Mouse (Mus musculus) embryonic facial prominence, embryonic 13.5 days (tissue): ENCODE measurements around the gene Repin1. TPM values are rescaled to one million over a fixed set of nuclear protein-coding genes. Genes with fewer than 3 reads are reported as not detected.

Experiments
- ATAC-seq: fragments of 200-750 bp; cut with Nextera tagmentation; 2 replicates; pipeline ENCODE4 v1.8.0; 2017; ENCODE audit warnings: low read depth; ENCODE audit not compliant: insufficient number of reproducible peaks, insufficient read depth, low FRiP score, low TSS enrichment
- H3K27ac ChIP-seq: fragments of 300-500 bp; sonication (generic); 2 replicates; pipeline ENCODE4 v1.5.1; 2015; ENCODE audit warnings: moderate library complexity, mild to moderate bottlenecking, inconsistent platforms
- H3K27me3 ChIP-seq: fragments of 300-500 bp; sonication (generic); 2 replicates; pipeline ENCODE4 v1.6.1; 2015; ENCODE audit warnings: mild to moderate bottlenecking, inconsistent platforms
- H3K36me3 ChIP-seq: fragments of 300-500 bp; sonication (generic); 2 replicates; pipeline ENCODE4 v1.6.1; 2015; ENCODE audit warnings: mild to moderate bottlenecking, inconsistent platforms
- H3K4me1 ChIP-seq: fragments of 300-500 bp; sonication (generic); 2 replicates; pipeline ENCODE4 v1.6.1; 2015; ENCODE audit warnings: inconsistent platforms
- H3K4me2 ChIP-seq: fragments of 300-500 bp; sonication (generic); 2 replicates; pipeline ENCODE4 v1.6.1; 2015; ENCODE audit warnings: moderate library complexity, mild to moderate bottlenecking, inconsistent platforms
- H3K4me3 ChIP-seq: fragments of 300-500 bp; sonication (generic); 2 replicates; pipeline ENCODE4 v1.5.1; 2015; ENCODE audit warnings: mild to moderate bottlenecking, inconsistent platforms
- H3K9ac ChIP-seq: fragments of 300-500 bp; sonication (generic); 2 replicates; pipeline ENCODE4 v1.6.1; 2015; ENCODE audit warnings: mild to moderate bottlenecking, inconsistent platforms
- H3K9me3 ChIP-seq: fragments of 300-500 bp; sonication (generic); 2 replicates; pipeline ENCODE4 v1.6.1; 2016; ENCODE audit warnings: inconsistent platforms
- WGBS: fragments of 180-500 bp; shearing (Covaris S2); methylation state at CpG from one replicate; pipeline ENCODE4 v1.1.7; 2015; ENCODE audit warnings: mixed read lengths; 5-methylcytosine and 5-hydroxymethylcytosine counted together
- polyA plus RNA-seq: library from polyadenylated mRNA; unstranded; fragments of >200 nt; fragmentation: Nextera tagmentation; extraction: Ambion mirVana; gene quantifications from 2 replicates; pipeline ENCODE4 v1.2.1, GENCODE M21; 2015

The Repin1 gene
- polyA plus RNA-seq: 23.0 and 24.2 TPM in 2 replicates

GRCm38 (mm10) chr6:48593158-48594042, at the start of gene Repin1, which contains the start of gene Gm44965:
Repin1 (plus strand) TSS chr6:48593883.
Gm44965 (plus strand) TSS chr6:48593941.
- H3K9me3 ChIP-seq: peaks cover 23% of the 10 kb centered on the region
- 5% methylated on average over 45 of the region's 45 CpGs for WGBS
- ATAC-seq: peak; percentile 83
- peaks cover 33% of the 10 kb centered on the region for H3K36me3 ChIP-seq
- H3K4me2 ChIP-seq: peak within 1 kb of the TSS; percentile 81
- peak within 1 kb of the TSS; percentile 88 for H3K9ac ChIP-seq
- H3K27me3 ChIP-seq: no peaks in the 10 kb centered on the region
- peak within 1 kb of the TSS; percentile 73 for H3K27ac ChIP-seq
- peaks cover 23% of the 10 kb centered on the region for H3K4me1 ChIP-seq
- peak within 1 kb of the TSS; percentile 80 for H3K4me3 ChIP-seq

- Histone ChIP-seq H3K4me1 (peaks cover 20% of the 10 kb centered on the region), H3K27me3 (no peaks in the 10 kb centered on the region), H3K9ac (no peak overlapping the region), H3K4me3 (no peak overlapping the region), H3K27ac (no peak overlapping the region), H3K9me3 (no peaks in the 10 kb centered on the region), H3K36me3 (no peaks in the 10 kb centered on the region), H3K4me2 (no peak overlapping the region)
- 76% methylated on average over 5 of the region's 5 CpGs for WGBS
- no peak for ATAC-seq
Observed at GRCm38 (mm10) chr6:48545251-48545650, 48.4 kb upstream of the Repin1 start.

- Histone ChIP-seq H3K4me3 (no peak overlapping the region), H3K4me1 (peaks cover 17% of the 10 kb centered on the region), H3K9ac (no peak overlapping the region), H3K9me3 (no peaks in the 10 kb centered on the region), H3K27me3 (no peaks in the 10 kb centered on the region), H3K36me3 (no peaks in the 10 kb centered on the region), H3K4me2 (no peak overlapping the region), H3K27ac (no peak overlapping the region)
- ATAC-seq: no peak
- WGBS: 69% methylated on average over 1 of the region's 1 CpGs
Observed at GRCm38 (mm10) chr6:48546271-48546670, 47.4 kb upstream of the Repin1 start.

GRCm38 (mm10) chr6:48546858-48547257, 46.8 kb upstream of the Repin1 start:
- H3K4me2 ChIP-seq: no peak overlapping the region
- WGBS: 41% methylated on average over 4 of the region's 4 CpGs
- H3K27me3 ChIP-seq: no peaks in the 10 kb centered on the region
- H3K9ac ChIP-seq: no peak overlapping the region
- no peaks in the 10 kb centered on the region for H3K36me3 ChIP-seq
- peaks cover 11% of the 10 kb centered on the region for H3K4me1 ChIP-seq
- H3K9me3 ChIP-seq: no peaks in the 10 kb centered on the region
- no peak overlapping the region for H3K27ac ChIP-seq
- no peak for ATAC-seq
- H3K4me3 ChIP-seq: no peak overlapping the region

GRCm38 (mm10) chr6:48548314-48548713, 45.4 kb upstream of the Repin1 start:
- no peaks in the 10 kb centered on the region for H3K36me3 ChIP-seq
- WGBS: 88% methylated on average over 6 of the region's 6 CpGs
- H3K4me1 ChIP-seq: 0 out of 2 replicates have a peak, but pooled peaks cover 3% of the 10 kb centered on the region
- no peak overlapping the region for H3K4me2 ChIP-seq
- no peak overlapping the region for H3K9ac ChIP-seq
- no peak overlapping the region for H3K27ac ChIP-seq
- H3K27me3 ChIP-seq: no peaks in the 10 kb centered on the region
- ATAC-seq: no peak
- H3K9me3 ChIP-seq: no peaks in the 10 kb centered on the region
- H3K4me3 ChIP-seq: no peak overlapping the region

DNA sequence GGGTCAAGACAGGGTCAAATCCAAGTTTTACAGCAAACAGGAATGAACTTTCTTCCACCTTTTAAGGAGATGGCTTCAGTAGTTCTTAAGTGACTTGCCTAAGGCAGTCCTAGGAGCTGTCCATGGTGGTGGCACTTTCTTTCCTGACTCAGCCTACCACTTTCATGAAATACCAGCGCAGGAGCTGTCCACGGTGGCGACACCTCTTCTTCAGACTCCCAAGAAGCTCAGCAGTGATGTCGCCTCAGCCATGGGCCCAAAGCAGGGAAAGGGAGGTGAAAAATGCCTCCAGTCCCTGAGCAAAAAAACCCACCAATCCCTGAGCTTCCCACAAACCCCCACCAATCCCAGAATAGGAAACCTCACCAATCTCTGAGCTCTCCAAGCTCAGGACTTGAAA, 40.8 kb upstream of the Repin1 start:
- no peak for ATAC-seq
- H3K4me2 ChIP-seq: no peak overlapping the region
- H3K27me3 ChIP-seq: no peaks in the 10 kb centered on the region
- peaks cover 8% of the 10 kb centered on the region; the same call in 1 of the 2 replicates for H3K36me3 ChIP-seq
- no peak overlapping the region for H3K4me3 ChIP-seq
- H3K27ac ChIP-seq: no peak overlapping the region
- H3K9ac ChIP-seq: no peak overlapping the region
- H3K4me1 ChIP-seq: peaks cover 13% of the 10 kb centered on the region
- 54% methylated on average over 4 of the region's 4 CpGs for WGBS
- no peaks in the 10 kb centered on the region for H3K9me3 ChIP-seq

DNA sequence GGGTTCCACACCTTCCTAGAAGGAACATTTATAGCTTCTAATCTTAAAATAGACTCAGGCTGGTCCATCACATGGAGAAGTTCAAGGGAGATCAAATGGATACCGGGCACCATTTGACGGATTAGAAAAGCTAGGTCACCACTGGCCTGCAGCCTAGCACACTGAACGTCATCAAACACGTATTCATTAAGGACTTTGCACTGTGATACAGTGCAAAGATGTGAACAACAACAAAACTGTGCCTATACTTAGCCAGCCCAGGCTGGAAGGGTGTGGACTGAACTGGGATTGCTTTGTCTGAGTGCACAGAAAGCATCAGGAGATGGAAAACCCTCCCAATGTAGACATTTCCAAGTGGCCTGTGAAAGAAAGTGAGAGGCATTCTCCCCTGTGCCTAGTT, 39.9 kb upstream of the Repin1 start:
- H3K4me2 ChIP-seq: peak overlapping the region; percentile 76
- H3K9ac ChIP-seq: peak overlapping the region; percentile 80
- no peak for ATAC-seq
- no peaks in the 10 kb centered on the region for H3K9me3 ChIP-seq
- H3K4me1 ChIP-seq: peaks cover 13% of the 10 kb centered on the region
- H3K27me3 ChIP-seq: no peaks in the 10 kb centered on the region
- peak overlapping the region; percentile 98 for H3K27ac ChIP-seq
- WGBS: 89% methylated on average over 4 of the region's 4 CpGs
- peaks cover 8% of the 10 kb centered on the region; the same call in 1 of the 2 replicates for H3K36me3 ChIP-seq
- peak overlapping the region; percentile 52 for H3K4me3 ChIP-seq

GRCm38 (mm10) chr6:48554280-48555103, 39.2 kb upstream of the Repin1 start, which contains the start of gene Lrrc61:
Lrrc61 (plus strand) TSS chr6:48554796.
- peak; percentile 80 for ATAC-seq
- Histone ChIP-seq H3K27me3 (no peaks in the 10 kb centered on the region), H3K4me3 (peak within 1 kb of the TSS; percentile 52), H3K36me3 (peaks cover 8% of the 10 kb centered on the region; the same call in 1 of the 2 replicates), H3K9me3 (no peaks in the 10 kb centered on the region), H3K9ac (peak within 1 kb of the TSS; percentile 80), H3K4me1 (peaks cover 13% of the 10 kb centered on the region), H3K4me2 (peak within 1 kb of the TSS; percentile 76), H3K27ac (peak within 1 kb of the TSS; percentile 98)
- under 1% methylated on average over 39 of the region's 39 CpGs for WGBS

DNA sequence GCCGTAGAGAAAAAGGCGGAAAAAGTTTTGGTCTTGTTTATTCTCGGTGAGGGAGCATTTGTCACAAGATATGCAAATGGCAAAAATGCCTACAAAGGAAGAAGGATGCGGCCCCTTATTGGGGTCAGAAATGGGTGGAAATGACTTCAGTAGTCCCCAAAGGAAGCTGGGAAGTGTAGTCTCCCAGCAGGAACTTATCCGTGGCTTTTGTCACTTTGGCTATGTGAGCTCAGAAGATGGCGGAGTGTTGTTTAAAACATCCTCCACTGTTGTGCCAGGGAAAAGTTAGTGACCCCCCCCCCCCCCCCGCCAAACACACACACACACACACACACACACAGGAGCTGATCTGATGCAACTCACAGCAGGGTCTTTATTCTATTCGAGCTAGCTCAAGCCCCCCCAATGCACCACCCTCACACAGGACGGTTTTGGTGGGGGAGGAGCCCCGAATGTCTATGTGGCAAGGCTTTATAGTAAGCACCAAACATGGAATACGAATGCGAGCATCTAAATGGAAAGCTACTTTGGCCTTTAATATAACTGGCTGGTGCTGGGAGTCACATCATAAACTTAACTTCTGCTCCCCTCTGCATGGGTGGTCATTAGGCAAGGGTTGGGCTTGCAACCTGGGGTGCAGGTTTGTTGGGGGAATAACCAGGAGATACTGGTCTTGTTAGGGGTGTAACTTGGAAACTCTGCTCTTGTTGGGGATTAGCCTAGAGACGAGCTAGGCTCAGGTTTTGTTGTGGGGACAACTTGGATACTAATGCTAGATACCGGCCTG, 38.4 kb upstream of the Repin1 start:
- Histone ChIP-seq H3K27me3 (no peaks in the 10 kb centered on the region), H3K36me3 (peaks cover 8% of the 10 kb centered on the region; the same call in 1 of the 2 replicates), H3K4me1 (peaks cover 13% of the 10 kb centered on the region), H3K4me3 (peak overlapping the region; percentile 52), H3K9ac (peak overlapping the region; percentile 80), H3K27ac (peak overlapping the region; percentile 98), H3K4me2 (peak overlapping the region; percentile 76), H3K9me3 (no peaks in the 10 kb centered on the region)
- peak; percentile 69 for ATAC-seq
- WGBS: 27% methylated on average over 14 of the region's 14 CpGs

DNA sequence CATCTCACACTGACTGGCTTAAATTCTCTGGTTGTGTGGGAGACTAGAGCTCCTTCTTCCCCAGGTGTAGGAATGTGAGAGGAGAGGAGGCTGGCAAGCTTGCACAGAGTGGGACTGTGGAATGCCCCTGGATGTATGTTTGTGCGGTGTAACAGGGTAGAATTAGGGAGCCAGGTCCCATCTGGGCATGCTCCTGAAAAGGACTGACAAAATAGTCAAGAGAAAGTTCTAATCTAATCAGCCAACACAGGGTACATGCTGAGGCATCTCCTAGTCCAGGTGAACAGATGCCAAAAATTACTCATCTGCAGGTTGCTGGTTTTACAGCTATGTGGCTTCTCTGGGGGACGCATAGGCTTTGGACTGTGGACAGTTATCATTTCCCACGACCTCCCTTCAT, 37.7 kb upstream of the Repin1 start:
- Histone ChIP-seq H3K4me3 (no peak overlapping the region), H3K27me3 (no peaks in the 10 kb centered on the region), H3K36me3 (peaks cover 10% of the 10 kb centered on the region; the same call in 1 of the 2 replicates), H3K9ac (no peak overlapping the region), H3K4me1 (peaks cover 13% of the 10 kb centered on the region), H3K27ac (peak overlapping the region; percentile 98), H3K9me3 (no peaks in the 10 kb centered on the region), H3K4me2 (peak overlapping the region; percentile 76; the same call in 1 of the 2 replicates)
- no peak for ATAC-seq
- WGBS: 86% methylated on average over 3 of the region's 3 CpGs
